Mouse (Mus musculus): ENCODE data around the gene Gpbp1. TPM values are rescaled to one million over a fixed set of nuclear protein-coding genes. Genes with fewer than 3 reads are reported as not detected.

Gpbp1 gene
- total RNA-seq, 2 experiments from 2014 or later, result 44.0 to 48.8 TPM

DNA sequence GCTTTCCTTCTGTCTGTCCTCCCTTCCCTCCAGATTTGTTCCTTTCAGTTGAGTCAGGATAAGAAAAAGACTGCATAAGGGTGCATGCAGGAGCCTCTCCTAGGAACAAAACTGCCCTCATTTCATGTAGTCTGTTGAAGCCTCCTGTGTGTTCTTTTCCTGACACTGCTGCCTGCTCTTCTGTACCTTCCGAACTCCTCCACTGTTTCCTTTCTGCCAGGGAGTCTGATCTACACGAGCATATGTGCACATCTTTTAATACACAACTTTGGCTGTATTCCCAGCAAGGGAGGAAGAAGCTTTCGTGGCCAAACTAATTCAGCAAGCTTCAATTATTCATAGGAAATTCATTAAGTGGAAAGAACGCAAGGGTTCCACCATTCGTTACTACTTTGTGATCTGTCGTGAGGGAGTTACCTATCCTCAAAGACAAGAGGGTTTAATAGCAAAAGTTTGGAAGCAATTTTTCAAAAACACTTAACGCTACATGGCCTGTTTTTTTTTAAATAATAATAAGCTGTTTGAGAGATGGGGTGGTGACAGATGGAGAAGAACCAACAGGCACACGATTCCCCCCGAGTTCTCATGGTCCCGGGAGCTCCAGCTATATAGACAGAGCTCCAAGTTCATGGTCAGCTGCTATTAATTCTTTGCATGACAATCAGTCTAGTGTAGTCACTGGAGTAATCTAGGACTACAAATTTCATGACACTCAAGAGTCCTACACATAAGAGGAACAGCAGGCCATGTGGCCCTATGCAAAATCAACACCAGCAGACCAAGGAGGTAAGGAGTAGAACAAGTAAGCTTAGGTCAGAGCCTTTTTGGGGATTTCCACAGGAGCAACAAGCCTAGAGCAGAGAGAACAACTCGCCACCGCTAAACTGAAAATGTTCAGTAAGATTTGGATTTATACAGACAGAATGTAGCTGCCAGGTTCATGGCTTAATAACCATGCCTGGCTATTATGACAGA is 105.6 kb downstream of the Gpbp1 start:
- DNase-seq, result no peak
- intact Hi-C loops (cut with DNase I), result no loop called here

Other genes with a start within 250 kb of the Gpbp1 start
- gene Actbl2, start 235.1 kb downstream of the Gpbp1 start, total RNA-seq (2021), result not detected
- gene Gm49496, start 59.8 kb upstream of the Gpbp1 start, total RNA-seq (2021), result not detected
- not detected for gene Gm10198, start 102.7 kb upstream of the Gpbp1 start, total RNA-seq (2021)
- 10 to 100 TPM; 15.1 to 17.6 TPM for gene Mier3, start 190.9 kb upstream of the Gpbp1 start, total RNA-seq (2021)

Data from heart, postnatal 36 days (tissue).